Mouse (Mus musculus): ENCODE measurements around the gene Tgfb2.

DNA sequence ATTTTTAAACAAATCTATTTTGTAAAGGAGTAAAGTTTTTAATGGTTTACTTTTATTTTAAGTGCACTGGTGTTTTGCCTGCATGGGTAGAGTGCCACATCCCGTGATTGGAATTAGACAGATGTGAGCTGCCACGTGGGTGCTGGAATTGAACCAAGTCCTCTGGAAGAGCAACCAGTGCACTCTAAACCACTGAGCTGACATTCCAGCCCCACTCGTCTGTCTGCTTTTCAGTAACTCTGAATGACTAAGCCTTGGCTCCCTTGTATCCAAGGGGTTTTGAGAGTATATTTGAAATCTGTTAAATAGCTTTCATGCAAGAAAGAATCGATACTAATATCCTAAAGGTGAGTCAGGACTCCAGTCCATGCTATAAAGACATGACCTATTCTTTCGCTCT lies 13.1 kb upstream of the Tgfb2 start:
- TF ChIP-seq POLR2A (IDR thresholded peaks at IDR 0.05; ENCODE audit: borderline replicate concordance, extremely low read depth, insufficient read depth, insufficient read length, poor library complexity, severe bottlenecking): no peak
- TF ChIP-seq CTCF (IDR thresholded peaks at IDR 0.05; ENCODE audit: borderline replicate concordance, extremely low read depth, insufficient read depth, insufficient read length): no peak
